Mouse (Mus musculus): Measurements from ENCODE around the gene St3gal3. TPM values are rescaled to one million over a fixed set of nuclear protein-coding genes. Genes with fewer than 3 reads are reported as not detected.

St3gal3 gene
- polyA plus RNA-seq, 1 experiment from 2014 or later, result 5.1 TPM

DNA sequence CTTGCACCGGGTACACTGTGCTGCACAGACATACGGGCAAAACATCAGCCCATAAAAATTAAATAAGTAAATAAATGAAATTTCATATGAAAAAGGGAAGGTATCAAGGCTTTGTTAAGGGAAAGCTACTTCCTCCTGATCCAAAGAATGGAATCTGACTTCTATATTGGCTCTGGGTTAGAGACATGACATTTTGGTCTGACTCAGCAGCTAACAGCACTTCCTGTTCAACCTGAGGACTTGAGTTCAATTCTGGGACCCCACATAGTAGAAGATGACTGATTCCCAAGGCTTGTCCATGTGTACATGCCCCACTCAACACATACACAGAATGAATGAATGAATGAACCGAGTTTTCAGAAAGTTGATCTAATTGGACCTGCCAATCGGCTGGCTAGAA is 216.9 kb downstream of the St3gal3 start:
- no peak overlapping the region for H3K9ac ChIP-seq (replicated peaks)
- H3K4me3 ChIP-seq (ENCODE audit: low read depth, low read length), result no peak overlapping the region
- H3K4me1 ChIP-seq (ENCODE audit: insufficient read depth), result peaks cover 31% of the 10 kb centered on the region
- H3K9me3 ChIP-seq (ENCODE audit: low read length), result no peaks in the 10 kb centered on the region
- H3K27ac ChIP-seq (ENCODE audit: low read depth), result no peak overlapping the region
- WGBS (ENCODE audit: insufficient replicate concordance), result 82% methylated on average over 4 of the region's 4 CpGs
- TF ChIP-seq CTCF (IDR thresholded peaks at IDR 0.05; ENCODE audit: low read depth), result no peak
- TF ChIP-seq EP300 (IDR thresholded peaks at IDR 0.05; ENCODE audit: low read depth), result no peak
- no peak overlapping the region for H3K4me2 ChIP-seq (ENCODE audit: low read depth, low read length)
- ATAC-seq (no peak), DNase-seq (no peak)
- no peaks in the 10 kb centered on the region for H3K27me3 ChIP-seq (ENCODE audit: insufficient read depth, low read length)
- no peaks in the 10 kb centered on the region for H3K36me3 ChIP-seq (replicated peaks; ENCODE audit: insufficient read depth, low read length)

DNA sequence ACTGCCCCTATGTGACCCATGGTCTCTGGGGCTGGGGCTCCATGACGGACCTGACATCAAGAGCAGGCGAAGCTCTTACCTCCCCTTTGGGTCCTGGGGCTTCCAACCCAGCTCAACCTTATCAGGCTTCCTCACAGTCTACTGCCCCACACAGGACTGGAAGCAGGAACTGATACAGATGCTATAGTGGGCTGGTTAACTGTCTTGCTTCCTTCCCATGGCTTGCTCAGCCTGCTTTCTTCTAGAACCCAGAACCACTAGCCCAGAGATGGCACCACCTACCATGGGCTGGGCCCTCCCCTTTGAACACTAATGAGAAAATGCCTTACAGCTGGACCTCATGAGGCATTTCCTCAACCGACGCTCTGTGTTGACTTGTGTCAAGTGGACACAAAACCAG is 217.3 kb downstream of the St3gal3 start:
- Histone ChIP-seq H3K4me3 (ENCODE audit: low read depth, low read length) (no peak overlapping the region), H3K27ac (ENCODE audit: low read depth) (no peak overlapping the region), H3K9me3 (ENCODE audit: low read length) (no peaks in the 10 kb centered on the region), H3K9ac (replicated peaks) (no peak overlapping the region), H3K36me3 (replicated peaks; ENCODE audit: insufficient read depth, low read length) (no peaks in the 10 kb centered on the region), H3K4me1 (ENCODE audit: insufficient read depth) (peaks cover 31% of the 10 kb centered on the region), H3K4me2 (ENCODE audit: low read depth, low read length) (no peak overlapping the region), H3K27me3 (ENCODE audit: insufficient read depth, low read length) (no peaks in the 10 kb centered on the region)
- 74% methylated on average over 4 of the region's 4 CpGs for WGBS (ENCODE audit: insufficient replicate concordance)
- TF ChIP-seq EP300 (IDR thresholded peaks at IDR 0.05; ENCODE audit: low read depth), result no peak
- no peak for TF ChIP-seq CTCF (IDR thresholded peaks at IDR 0.05; ENCODE audit: low read depth)
- DNase-seq (no peak), ATAC-seq (no peak)

DNA sequence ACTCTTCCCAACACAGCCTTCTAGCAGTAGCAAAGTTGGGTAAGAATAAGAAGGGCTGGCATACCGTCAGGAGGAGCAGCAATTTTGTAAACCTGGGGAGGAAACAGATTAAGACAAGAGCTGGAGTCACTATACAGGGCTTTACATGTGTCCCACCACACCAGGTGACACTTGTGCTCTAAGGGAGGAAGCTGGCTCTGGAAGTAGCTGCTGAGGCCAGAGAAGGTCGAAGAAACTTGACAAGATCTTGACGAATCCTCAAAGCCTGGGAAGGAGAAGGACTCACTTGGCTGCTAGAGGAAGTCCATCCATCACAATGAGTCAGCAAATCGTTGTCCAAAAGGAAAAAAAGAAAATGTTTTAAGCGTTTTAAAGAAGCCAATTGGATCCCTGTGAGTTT is 218.3 kb downstream of the St3gal3 start:
- H3K4me3 ChIP-seq (ENCODE audit: low read depth, low read length), result no peak overlapping the region
- H3K4me2 ChIP-seq (ENCODE audit: low read depth, low read length), result peak overlapping the region; percentile 99; the same call in 1 of the 2 replicates
- peaks cover 31% of the 10 kb centered on the region for H3K4me1 ChIP-seq (ENCODE audit: insufficient read depth)
- H3K36me3 ChIP-seq (replicated peaks; ENCODE audit: insufficient read depth, low read length), result no peaks in the 10 kb centered on the region; the same call in none of the 2 replicates
- DNase-seq (no peak), ATAC-seq (no peak)
- no peak overlapping the region for H3K27ac ChIP-seq (ENCODE audit: low read depth)
- 35% methylated on average over 5 of the region's 5 CpGs for WGBS (ENCODE audit: insufficient replicate concordance)
- no peaks in the 10 kb centered on the region for H3K27me3 ChIP-seq (ENCODE audit: insufficient read depth, low read length)
- TF ChIP-seq EP300 (IDR thresholded peaks at IDR 0.05; ENCODE audit: low read depth) (no peak), CTCF (IDR thresholded peaks at IDR 0.05; ENCODE audit: low read depth) (no peak)
- no peak overlapping the region for H3K9ac ChIP-seq (replicated peaks)
- H3K9me3 ChIP-seq (ENCODE audit: low read length), result no peaks in the 10 kb centered on the region

GRCm38 (mm10) chr4:117915489-117916105 is 219.1 kb downstream of the St3gal3 start:
- H3K9me3 ChIP-seq (ENCODE audit: low read length), result no peaks in the 10 kb centered on the region
- DNase-seq, result no peak
- no peak; the same call in 1 of the 2 replicates for ATAC-seq
- no peaks in the 10 kb centered on the region for H3K27me3 ChIP-seq (ENCODE audit: insufficient read depth, low read length)
- TF ChIP-seq CTCF (IDR thresholded peaks at IDR 0.05; ENCODE audit: low read depth) (no peak), EP300 (IDR thresholded peaks at IDR 0.05; ENCODE audit: low read depth) (no peak)
- H3K4me3 ChIP-seq (ENCODE audit: low read depth, low read length), result peak overlapping the region; percentile 81
- peak overlapping the region; percentile 99 for H3K4me2 ChIP-seq (ENCODE audit: low read depth, low read length)
- peaks cover 4% of the 10 kb centered on the region for H3K36me3 ChIP-seq (replicated peaks; ENCODE audit: insufficient read depth, low read length)
- peak overlapping the region; percentile 55; the same call in 1 of the 2 replicates for H3K27ac ChIP-seq (ENCODE audit: low read depth)
- peaks cover 31% of the 10 kb centered on the region for H3K4me1 ChIP-seq (ENCODE audit: insufficient read depth)
- 2% methylated on average over 19 of the region's 19 CpGs for WGBS (ENCODE audit: insufficient replicate concordance)
- H3K9ac ChIP-seq (replicated peaks), result peak overlapping the region; percentile 83

DNA sequence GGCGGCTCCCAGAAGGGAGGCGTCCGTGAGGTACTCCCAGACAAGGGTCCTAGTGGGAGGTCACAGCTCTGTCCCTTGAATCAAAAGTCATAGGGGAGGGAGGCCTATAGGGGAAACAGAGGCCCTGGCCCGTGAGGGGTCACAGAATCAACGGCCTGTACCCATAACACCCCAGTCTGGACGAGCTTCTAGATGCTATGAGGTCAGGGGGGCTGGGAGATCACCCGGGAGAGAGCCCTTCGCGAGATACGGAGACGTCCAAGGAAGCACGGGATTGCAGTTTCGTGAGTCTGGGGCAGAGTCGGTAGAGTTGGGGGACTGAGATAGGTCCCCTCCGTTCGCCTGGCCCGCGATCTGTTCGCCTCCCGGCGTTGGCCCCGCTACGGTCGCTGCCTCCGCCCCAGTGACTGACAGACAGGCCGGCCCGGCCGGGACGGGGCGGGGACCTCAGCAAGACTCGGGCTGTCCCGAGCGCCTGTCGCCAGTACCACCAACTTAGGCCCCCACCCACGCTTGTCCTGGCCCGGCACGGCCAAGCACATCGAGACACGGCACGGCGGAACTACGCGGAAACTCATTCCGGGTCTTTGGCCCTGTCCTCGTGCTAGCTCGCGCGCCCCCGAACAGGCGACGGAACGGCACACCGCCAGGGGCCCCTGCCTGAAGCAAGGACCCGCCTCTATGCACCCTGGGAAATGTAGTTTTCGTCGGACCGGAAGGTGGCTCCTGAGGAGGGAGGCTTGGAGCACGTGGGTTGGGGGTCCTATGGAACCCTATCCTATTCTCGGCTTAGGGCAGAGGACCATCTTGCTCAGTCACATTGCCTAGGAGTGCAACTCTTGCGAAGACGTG is 219.9 kb downstream of the St3gal3 start, which contains the start of gene Ipo13:
TSS of gene Ipo13 (minus strand) at position 409 of the 852 bp plus-strand sequence.
- H3K9me3 ChIP-seq (ENCODE audit: low read length), result no peaks in the 10 kb centered on the region
- peak within 1 kb of the TSS; percentile 99 for H3K4me2 ChIP-seq (ENCODE audit: low read depth, low read length)
- H3K27ac ChIP-seq (ENCODE audit: low read depth), result peak within 1 kb of the TSS; percentile 55
- no peaks in the 10 kb centered on the region for H3K27me3 ChIP-seq (ENCODE audit: insufficient read depth, low read length)
- peaks cover 31% of the 10 kb centered on the region for H3K4me1 ChIP-seq (ENCODE audit: insufficient read depth)
- H3K9ac ChIP-seq (replicated peaks), result peak within 1 kb of the TSS; percentile 83
- TF ChIP-seq CTCF (IDR thresholded peaks at IDR 0.05; ENCODE audit: low read depth) (peak; percentile 44), EP300 (IDR thresholded peaks at IDR 0.05; ENCODE audit: low read depth) (peak; percentile 84)
- DNase-seq, result peak; percentile 93
- peaks cover 4% of the 10 kb centered on the region for H3K36me3 ChIP-seq (replicated peaks; ENCODE audit: insufficient read depth, low read length)
- peak; percentile 97 for ATAC-seq
- WGBS (ENCODE audit: insufficient replicate concordance), result under 1% methylated on average over 61 of the region's 61 CpGs
- H3K4me3 ChIP-seq (ENCODE audit: low read depth, low read length), result peak within 1 kb of the TSS; percentile 81

DNA sequence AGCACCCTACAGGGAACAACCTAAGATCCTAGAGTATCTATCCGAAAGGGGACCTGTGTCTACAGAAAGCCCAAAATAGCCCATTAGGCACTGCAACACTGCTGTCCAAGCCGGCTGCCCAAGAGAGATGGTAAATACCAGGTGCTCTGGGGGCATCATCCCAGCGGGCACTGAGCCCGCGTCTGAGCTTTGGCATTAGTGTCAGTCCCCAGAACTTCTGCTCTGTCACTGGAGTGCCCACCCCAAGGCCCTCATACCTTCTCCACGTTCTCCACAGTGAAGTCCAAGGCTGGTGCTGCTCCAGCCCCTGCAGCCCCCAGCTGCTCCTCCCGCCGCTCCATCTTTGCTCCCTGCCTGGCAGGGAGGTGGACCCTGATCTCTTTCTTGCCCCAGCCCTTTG is 220.7 kb downstream of the St3gal3 start:
- H3K27ac ChIP-seq (ENCODE audit: low read depth), result no peak overlapping the region
- H3K9ac ChIP-seq (replicated peaks), result peak overlapping the region; percentile 83
- ATAC-seq, result no peak
- peaks cover 4% of the 10 kb centered on the region for H3K36me3 ChIP-seq (replicated peaks; ENCODE audit: insufficient read depth, low read length)
- TF ChIP-seq EP300 (IDR thresholded peaks at IDR 0.05; ENCODE audit: low read depth), result no peak
- no peak for TF ChIP-seq CTCF (IDR thresholded peaks at IDR 0.05; ENCODE audit: low read depth)
- WGBS (ENCODE audit: insufficient replicate concordance), result 20% methylated on average over 8 of the region's 8 CpGs
- no peaks in the 10 kb centered on the region for H3K9me3 ChIP-seq (ENCODE audit: low read length)
- peak overlapping the region; percentile 99 for H3K4me2 ChIP-seq (ENCODE audit: low read depth, low read length)
- DNase-seq, result no peak
- peak overlapping the region; percentile 81 for H3K4me3 ChIP-seq (ENCODE audit: low read depth, low read length)
- no peaks in the 10 kb centered on the region for H3K27me3 ChIP-seq (ENCODE audit: insufficient read depth, low read length)
- H3K4me1 ChIP-seq (ENCODE audit: insufficient read depth), result peaks cover 31% of the 10 kb centered on the region
